Mouse (Mus musculus): ENCODE results near the gene Epor. TPM values are rescaled to one million over a fixed set of nuclear protein-coding genes. Genes with fewer than 3 reads are reported as not detected.
A peak's percentile ranks its signal among the peaks of the same experiment; 100 is the strongest.

Epor gene
- polyA plus RNA-seq, 1 experiment from 2014 or later: 4.9 TPM

DNA sequence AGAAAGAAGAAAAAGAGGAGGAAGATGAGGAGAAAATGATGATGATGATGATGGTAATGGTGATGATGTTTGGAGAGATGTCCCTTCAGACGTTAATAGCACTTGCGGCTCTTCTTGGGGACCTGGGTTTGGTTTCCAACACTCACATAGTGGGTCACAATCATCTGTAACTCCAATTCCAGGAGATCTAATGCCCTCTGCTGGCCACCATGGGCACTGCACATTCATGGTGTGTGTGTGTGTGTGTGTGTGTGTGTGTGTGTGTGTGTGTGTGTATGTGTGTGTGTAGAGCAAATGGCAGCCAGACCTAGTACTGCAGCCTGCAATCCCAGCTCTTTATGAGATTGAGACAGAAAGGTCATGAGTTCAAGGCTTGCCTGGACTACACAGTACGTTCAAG lies 11.3 kb downstream of the Epor start:
- Histone ChIP-seq H3K36me3 (ENCODE audit: control insufficient read depth, insufficient read depth, low read length) (no peaks in the 10 kb centered on the region), H3K4me2 (ENCODE audit: low read depth, severe bottlenecking) (no peak overlapping the region), H3K9ac (ENCODE audit: low read length) (no peak overlapping the region), H3K4me1 (ENCODE audit: control insufficient read depth, insufficient read depth, low read length) (0 out of 2 replicates have a peak, but pooled peaks cover 5% of the 10 kb centered on the region), H3K4me3 (ENCODE audit: low read depth, low read length) (no peak overlapping the region), H3K27ac (replicated peaks; ENCODE audit: low read depth, low read length) (no peak overlapping the region), H3K9me3 (ENCODE audit: control insufficient read depth, low read length) (no peaks in the 10 kb centered on the region), H3K27me3 (ENCODE audit: control insufficient read depth, insufficient read depth, low read length) (peaks cover 11% of the 10 kb centered on the region)
- DNase-seq (ENCODE audit: low spot score): no peak
- 85% methylated on average over 3 of the region's 3 CpGs for WGBS
- ATAC-seq (ENCODE audit: insufficient number of reproducible peaks, low FRiP score, low TSS enrichment, low read depth): no peak

DNA sequence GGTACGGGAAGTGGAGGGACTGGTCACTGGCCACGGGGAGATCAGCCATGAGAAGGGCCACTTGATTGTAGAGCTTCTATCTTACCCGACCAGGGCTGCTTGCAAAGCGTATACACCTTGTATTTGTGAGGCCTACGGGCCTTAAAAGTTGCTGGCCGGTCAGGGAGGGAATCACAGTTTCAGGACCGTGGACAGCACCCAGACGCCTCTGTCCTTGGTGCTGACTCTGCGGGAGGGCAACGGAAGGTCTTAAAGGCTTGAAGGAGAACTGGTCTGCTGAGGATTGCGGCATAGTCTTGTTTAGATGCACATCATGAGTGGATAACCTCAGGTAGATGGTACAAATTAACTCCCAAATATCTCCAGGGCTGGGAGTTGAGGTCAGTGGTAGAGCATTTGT lies 13.0 kb downstream of the Epor start:
- Histone ChIP-seq H3K9ac (ENCODE audit: low read length) (no peak overlapping the region), H3K9me3 (ENCODE audit: control insufficient read depth, low read length) (no peaks in the 10 kb centered on the region), H3K4me2 (ENCODE audit: low read depth, severe bottlenecking) (no peak overlapping the region), H3K27ac (replicated peaks; ENCODE audit: low read depth, low read length) (no peak overlapping the region), H3K36me3 (ENCODE audit: control insufficient read depth, insufficient read depth, low read length) (no peaks in the 10 kb centered on the region), H3K4me1 (ENCODE audit: control insufficient read depth, insufficient read depth, low read length) (0 out of 2 replicates have a peak, but pooled peaks cover 5% of the 10 kb centered on the region), H3K27me3 (ENCODE audit: control insufficient read depth, insufficient read depth, low read length) (peaks cover 11% of the 10 kb centered on the region), H3K4me3 (ENCODE audit: low read depth, low read length) (no peak overlapping the region)
- ATAC-seq (ENCODE audit: insufficient number of reproducible peaks, low FRiP score, low TSS enrichment, low read depth) (no peak), DNase-seq (ENCODE audit: low spot score) (peak; percentile 93)
- 14% methylated on average over 11 of the region's 11 CpGs for WGBS

DNA sequence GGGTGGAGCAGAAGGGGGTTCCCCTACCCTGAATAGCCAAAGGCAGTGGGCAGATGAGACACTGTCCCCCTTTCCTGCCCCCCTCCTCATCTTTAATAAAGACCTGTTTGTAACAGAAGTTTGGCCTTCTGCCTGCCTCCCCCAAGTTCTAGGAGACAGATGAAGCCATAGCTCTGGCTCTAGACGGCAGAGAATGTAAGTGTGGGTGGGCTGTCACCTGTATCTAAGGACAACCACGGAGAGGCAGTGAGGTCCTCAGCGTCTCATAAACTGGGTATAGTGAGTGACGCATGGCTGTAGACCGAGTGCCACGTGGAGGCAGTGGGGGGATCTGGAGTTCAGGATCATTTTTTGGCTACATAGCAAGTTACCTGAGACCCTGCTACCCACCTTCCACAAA lies 14.5 kb downstream of the Epor start:
- DNase-seq (ENCODE audit: low spot score) (no peak), ATAC-seq (ENCODE audit: insufficient number of reproducible peaks, low FRiP score, low TSS enrichment, low read depth) (no peak)
- no peak overlapping the region for H3K27ac ChIP-seq (replicated peaks; ENCODE audit: low read depth, low read length)
- no peak overlapping the region for H3K9ac ChIP-seq (ENCODE audit: low read length)
- 0 out of 2 replicates have a peak, but pooled peaks cover 5% of the 10 kb centered on the region for H3K4me1 ChIP-seq (ENCODE audit: control insufficient read depth, insufficient read depth, low read length)
- 71% methylated on average over 6 of the region's 6 CpGs for WGBS
- no peak overlapping the region for H3K4me2 ChIP-seq (ENCODE audit: low read depth, severe bottlenecking)
- no peak overlapping the region for H3K4me3 ChIP-seq (ENCODE audit: low read depth, low read length)
- no peaks in the 10 kb centered on the region for H3K36me3 ChIP-seq (ENCODE audit: control insufficient read depth, insufficient read depth, low read length)
- H3K9me3 ChIP-seq (ENCODE audit: control insufficient read depth, low read length): no peaks in the 10 kb centered on the region
- peaks cover 11% of the 10 kb centered on the region for H3K27me3 ChIP-seq (ENCODE audit: control insufficient read depth, insufficient read depth, low read length)

- no peak overlapping the region for H3K4me3 ChIP-seq (ENCODE audit: low read depth, low read length)
- peaks cover 14% of the 10 kb centered on the region for H3K27me3 ChIP-seq (ENCODE audit: control insufficient read depth, insufficient read depth, low read length)
- 0 out of 2 replicates have a peak, but pooled peaks cover 5% of the 10 kb centered on the region for H3K4me1 ChIP-seq (ENCODE audit: control insufficient read depth, insufficient read depth, low read length)
- no peak overlapping the region for H3K4me2 ChIP-seq (ENCODE audit: low read depth, severe bottlenecking)
- ATAC-seq (ENCODE audit: insufficient number of reproducible peaks, low FRiP score, low TSS enrichment, low read depth) (no peak), DNase-seq (ENCODE audit: low spot score) (no peak)
- H3K9me3 ChIP-seq (ENCODE audit: control insufficient read depth, low read length): no peaks in the 10 kb centered on the region
- no peak overlapping the region for H3K9ac ChIP-seq (ENCODE audit: low read length)
- 45% methylated on average over 8 of the region's 8 CpGs for WGBS
- no peaks in the 10 kb centered on the region for H3K36me3 ChIP-seq (ENCODE audit: control insufficient read depth, insufficient read depth, low read length)
- H3K27ac ChIP-seq (replicated peaks; ENCODE audit: low read depth, low read length): no peak overlapping the region
Measured at GRCm38 (mm10) chr9:21948146-21948545, 15.2 kb downstream of the Epor start.

GRCm38 (mm10) chr9:21947540-21948130 lies 15.7 kb downstream of the Epor start:
- Histone ChIP-seq H3K9ac (ENCODE audit: low read length) (no peak overlapping the region), H3K4me2 (ENCODE audit: low read depth, severe bottlenecking) (peak overlapping the region; percentile 22), H3K36me3 (ENCODE audit: control insufficient read depth, insufficient read depth, low read length) (no peaks in the 10 kb centered on the region), H3K27ac (replicated peaks; ENCODE audit: low read depth, low read length) (no peak overlapping the region), H3K4me1 (ENCODE audit: control insufficient read depth, insufficient read depth, low read length) (0 out of 2 replicates have a peak, but pooled peaks cover 5% of the 10 kb centered on the region), H3K27me3 (ENCODE audit: control insufficient read depth, insufficient read depth, low read length) (peaks cover 14% of the 10 kb centered on the region), H3K4me3 (ENCODE audit: low read depth, low read length) (no peak overlapping the region), H3K9me3 (ENCODE audit: control insufficient read depth, low read length) (no peaks in the 10 kb centered on the region)
- no peak for DNase-seq (ENCODE audit: low spot score)
- no peak for ATAC-seq (ENCODE audit: insufficient number of reproducible peaks, low FRiP score, low TSS enrichment, low read depth)
- 3% methylated on average over 24 of the region's 28 CpGs for WGBS

DNA sequence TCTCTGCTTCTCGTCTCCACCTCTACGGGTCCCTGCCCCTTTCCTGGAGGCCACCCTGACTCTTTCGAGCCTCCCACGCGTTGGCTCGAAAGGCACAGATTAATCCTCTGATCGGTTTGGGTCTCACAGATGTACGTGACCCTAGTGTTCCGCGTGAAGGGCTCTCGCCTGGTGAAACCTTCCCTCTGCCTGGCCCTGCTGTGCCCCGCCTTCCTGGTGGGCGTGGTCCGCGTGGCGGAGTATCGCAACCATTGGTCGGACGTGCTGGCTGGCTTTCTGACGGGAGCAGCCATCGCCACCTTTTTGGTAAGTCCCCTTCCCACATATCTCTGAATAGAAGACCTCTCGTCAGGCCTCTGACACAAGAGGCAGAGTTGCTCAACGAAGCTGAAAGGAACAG lies 19.0 kb downstream of the Epor start:
- 13% methylated on average over 23 of the region's 23 CpGs for WGBS
- Histone ChIP-seq H3K36me3 (ENCODE audit: control insufficient read depth, insufficient read depth, low read length) (no peaks in the 10 kb centered on the region), H3K4me2 (ENCODE audit: low read depth, severe bottlenecking) (no peak overlapping the region), H3K27ac (replicated peaks; ENCODE audit: low read depth, low read length) (no peak overlapping the region), H3K4me3 (ENCODE audit: low read depth, low read length) (no peak overlapping the region), H3K4me1 (ENCODE audit: control insufficient read depth, insufficient read depth, low read length) (0 out of 2 replicates have a peak, but pooled peaks cover 5% of the 10 kb centered on the region), H3K9me3 (ENCODE audit: control insufficient read depth, low read length) (no peaks in the 10 kb centered on the region), H3K27me3 (ENCODE audit: control insufficient read depth, insufficient read depth, low read length) (peaks cover 14% of the 10 kb centered on the region), H3K9ac (ENCODE audit: low read length) (no peak overlapping the region)
- DNase-seq (ENCODE audit: low spot score) (peak; percentile 54), ATAC-seq (ENCODE audit: insufficient number of reproducible peaks, low FRiP score, low TSS enrichment, low read depth) (no peak)

- Histone ChIP-seq H3K9me3 (ENCODE audit: control insufficient read depth, low read length) (no peaks in the 10 kb centered on the region), H3K27me3 (ENCODE audit: control insufficient read depth, insufficient read depth, low read length) (peaks cover 14% of the 10 kb centered on the region), H3K36me3 (ENCODE audit: control insufficient read depth, insufficient read depth, low read length) (no peaks in the 10 kb centered on the region), H3K9ac (ENCODE audit: low read length) (no peak overlapping the region), H3K27ac (replicated peaks; ENCODE audit: low read depth, low read length) (no peak overlapping the region), H3K4me1 (ENCODE audit: control insufficient read depth, insufficient read depth, low read length) (0 out of 2 replicates have a peak, but pooled peaks cover 5% of the 10 kb centered on the region), H3K4me3 (ENCODE audit: low read depth, low read length) (no peak overlapping the region), H3K4me2 (ENCODE audit: low read depth, severe bottlenecking) (no peak overlapping the region)
- ATAC-seq (ENCODE audit: insufficient number of reproducible peaks, low FRiP score, low TSS enrichment, low read depth) (no peak), DNase-seq (ENCODE audit: low spot score) (no peak)
- WGBS: 43% methylated on average over 12 of the region's 12 CpGs
Measured at GRCm38 (mm10) chr9:21943638-21944037, 19.7 kb downstream of the Epor start.

GRCm38 (mm10) chr9:21943046-21943445 lies 20.3 kb downstream of the Epor start:
- Histone ChIP-seq H3K9ac (ENCODE audit: low read length) (no peak overlapping the region), H3K9me3 (ENCODE audit: control insufficient read depth, low read length) (no peaks in the 10 kb centered on the region), H3K27ac (replicated peaks; ENCODE audit: low read depth, low read length) (no peak overlapping the region), H3K36me3 (ENCODE audit: control insufficient read depth, insufficient read depth, low read length) (no peaks in the 10 kb centered on the region), H3K4me2 (ENCODE audit: low read depth, severe bottlenecking) (no peak overlapping the region), H3K27me3 (ENCODE audit: control insufficient read depth, insufficient read depth, low read length) (peaks cover 9% of the 10 kb centered on the region), H3K4me3 (ENCODE audit: low read depth, low read length) (no peak overlapping the region), H3K4me1 (ENCODE audit: control insufficient read depth, insufficient read depth, low read length) (0 out of 2 replicates have a peak, but pooled peaks cover 5% of the 10 kb centered on the region)
- ATAC-seq (ENCODE audit: insufficient number of reproducible peaks, low FRiP score, low TSS enrichment, low read depth) (no peak), DNase-seq (ENCODE audit: low spot score) (no peak)
- WGBS: 74% methylated on average over 11 of the region's 12 CpGs

Data from limb, embryonic 11.5 days (tissue).